Mouse (Mus musculus): ENCODE results near the gene Tmprss6.
A peak's percentile ranks its signal among the peaks of the same experiment; 100 is the strongest.

GRCm38 (mm10) chr15:78406293-78406934 lies 62.0 kb downstream of the Tmprss6 start, which contains the start of gene Mpst:
- TF ChIP-seq CTCF (IDR thresholded peaks at IDR 0.05; ENCODE audit: insufficient read depth, low read depth, low read length) (no peak), POLR2A (IDR thresholded peaks at IDR 0.05; ENCODE audit: insufficient read depth, low read depth, low read length) (peak; percentile 36; the same call in 1 of the 2 replicates)

All from olfactory bulb, adult 2 months (tissue).